Mouse (Mus musculus): Measurements from ENCODE around the gene Bdh2. TPM values are rescaled to one million over a fixed set of nuclear protein-coding genes. Genes with fewer than 3 reads are reported as not detected.

The Bdh2 gene
- polyA plus RNA-seq (2015; fragmentation: Nextera tagmentation; extraction: Ambion mirVana): 0.51 and 0.58 TPM in 2 replicates

GRCm38 (mm10) chr3:135280669-135281415 lies at the start of gene Bdh2:
Bdh2 (plus strand) TSS chr3:135281221.
- H3K9ac ChIP-seq: no peak within 1 kb of the TSS
- no peaks in the 10 kb centered on the region for H3K27me3 ChIP-seq
- no peak within 1 kb of the TSS for H3K4me2 ChIP-seq
- H3K4me3 ChIP-seq (replicated peaks): no peak within 1 kb of the TSS
- H3K27ac ChIP-seq (replicated peaks): no peak within 1 kb of the TSS
- 22% methylated on average over 14 of the region's 14 CpGs for WGBS (ENCODE audit: insufficient replicate concordance)
- H3K4me1 ChIP-seq (replicated peaks): no peaks in the 10 kb centered on the region
- no peaks in the 10 kb centered on the region for H3K9me3 ChIP-seq (replicated peaks)
- no peaks in the 10 kb centered on the region for H3K36me3 ChIP-seq (replicated peaks)
- no peak for ATAC-seq (ENCODE audit: insufficient read depth)

- no peak overlapping the region for H3K27ac ChIP-seq (replicated peaks)
- H3K36me3 ChIP-seq (replicated peaks): peaks cover 77% of the 10 kb centered on the region
- WGBS (ENCODE audit: insufficient replicate concordance): 73% methylated on average over 3 of the region's 3 CpGs
- ATAC-seq (ENCODE audit: insufficient read depth): no peak
- no peaks in the 10 kb centered on the region for H3K4me1 ChIP-seq (replicated peaks)
- H3K4me3 ChIP-seq (replicated peaks): no peak overlapping the region
- H3K4me2 ChIP-seq: no peak overlapping the region
- H3K27me3 ChIP-seq: no peaks in the 10 kb centered on the region
- no peaks in the 10 kb centered on the region for H3K9me3 ChIP-seq (replicated peaks)
- H3K9ac ChIP-seq: no peak overlapping the region
Measured at GRCm38 (mm10) chr3:135232058-135232457, 49.0 kb upstream of the Bdh2 start.

GRCm38 (mm10) chr3:135232462-135232861 lies 48.6 kb upstream of the Bdh2 start:
- Histone ChIP-seq H3K4me3 (replicated peaks) (no peak overlapping the region), H3K27ac (replicated peaks) (no peak overlapping the region), H3K27me3 (no peaks in the 10 kb centered on the region), H3K4me1 (replicated peaks) (no peaks in the 10 kb centered on the region), H3K4me2 (no peak overlapping the region), H3K9ac (no peak overlapping the region), H3K9me3 (replicated peaks) (no peaks in the 10 kb centered on the region), H3K36me3 (replicated peaks) (peaks cover 81% of the 10 kb centered on the region)
- 87% methylated on average over 3 of the region's 3 CpGs for WGBS (ENCODE audit: insufficient replicate concordance)
- no peak for ATAC-seq (ENCODE audit: insufficient read depth)

- no peaks in the 10 kb centered on the region for H3K9me3 ChIP-seq (replicated peaks)
- no peaks in the 10 kb centered on the region for H3K4me1 ChIP-seq (replicated peaks)
- H3K9ac ChIP-seq: no peak overlapping the region
- H3K27me3 ChIP-seq: no peaks in the 10 kb centered on the region
- peaks cover 97% of the 10 kb centered on the region for H3K36me3 ChIP-seq (replicated peaks)
- no peak overlapping the region for H3K27ac ChIP-seq (replicated peaks)
- H3K4me2 ChIP-seq: no peak overlapping the region
- H3K4me3 ChIP-seq (replicated peaks): no peak overlapping the region
- ATAC-seq (ENCODE audit: insufficient read depth): no peak
Measured at GRCm38 (mm10) chr3:135245733-135246132, 35.3 kb upstream of the Bdh2 start.

- Histone ChIP-seq H3K27me3 (no peaks in the 10 kb centered on the region), H3K27ac (replicated peaks) (no peak overlapping the region), H3K4me3 (replicated peaks) (no peak overlapping the region), H3K4me1 (replicated peaks) (no peaks in the 10 kb centered on the region), H3K9ac (no peak overlapping the region), H3K9me3 (replicated peaks) (no peaks in the 10 kb centered on the region), H3K4me2 (no peak overlapping the region), H3K36me3 (replicated peaks) (peaks cover 97% of the 10 kb centered on the region)
- ATAC-seq (ENCODE audit: insufficient read depth): no peak
- 88% methylated on average over 6 of the region's 6 CpGs for WGBS (ENCODE audit: insufficient replicate concordance)
Measured at GRCm38 (mm10) chr3:135246828-135247227, 34.2 kb upstream of the Bdh2 start.

- H3K9me3 ChIP-seq (replicated peaks): no peaks in the 10 kb centered on the region
- 78% methylated on average over 6 of the region's 6 CpGs for WGBS (ENCODE audit: insufficient replicate concordance)
- H3K36me3 ChIP-seq (replicated peaks): peaks cover 83% of the 10 kb centered on the region
- no peak overlapping the region for H3K27ac ChIP-seq (replicated peaks)
- H3K4me1 ChIP-seq (replicated peaks): no peaks in the 10 kb centered on the region
- peak; percentile 73; the same call in 1 of the 2 replicates for ATAC-seq (ENCODE audit: insufficient read depth)
- H3K9ac ChIP-seq: no peak overlapping the region
- H3K4me2 ChIP-seq: no peak overlapping the region
- no peaks in the 10 kb centered on the region for H3K27me3 ChIP-seq
- no peak overlapping the region for H3K4me3 ChIP-seq (replicated peaks)
Measured at GRCm38 (mm10) chr3:135249104-135249503, 31.9 kb upstream of the Bdh2 start.

GRCm38 (mm10) chr3:135251825-135252224 lies 29.2 kb upstream of the Bdh2 start:
- no peaks in the 10 kb centered on the region for H3K4me1 ChIP-seq (replicated peaks)
- WGBS (ENCODE audit: insufficient replicate concordance): 87% methylated on average over 6 of the region's 6 CpGs
- no peak overlapping the region for H3K4me3 ChIP-seq (replicated peaks)
- H3K27me3 ChIP-seq: no peaks in the 10 kb centered on the region
- no peak for ATAC-seq (ENCODE audit: insufficient read depth)
- no peak overlapping the region for H3K9ac ChIP-seq
- H3K36me3 ChIP-seq (replicated peaks): peaks cover 80% of the 10 kb centered on the region
- H3K9me3 ChIP-seq (replicated peaks): no peaks in the 10 kb centered on the region
- no peak overlapping the region for H3K4me2 ChIP-seq
- no peak overlapping the region for H3K27ac ChIP-seq (replicated peaks)

- no peak overlapping the region for H3K4me3 ChIP-seq (replicated peaks)
- no peak overlapping the region for H3K4me2 ChIP-seq
- no peaks in the 10 kb centered on the region for H3K9me3 ChIP-seq (replicated peaks)
- peaks cover 81% of the 10 kb centered on the region for H3K36me3 ChIP-seq (replicated peaks)
- no peak overlapping the region for H3K27ac ChIP-seq (replicated peaks)
- no peak overlapping the region for H3K9ac ChIP-seq
- no peaks in the 10 kb centered on the region for H3K4me1 ChIP-seq (replicated peaks)
- no peaks in the 10 kb centered on the region for H3K27me3 ChIP-seq
- no peak for ATAC-seq (ENCODE audit: insufficient read depth)
Measured at GRCm38 (mm10) chr3:135254784-135255183, 26.2 kb upstream of the Bdh2 start.

GRCm38 (mm10) chr3:135258919-135259318 lies 22.1 kb upstream of the Bdh2 start:
- Histone ChIP-seq H3K4me2 (no peak overlapping the region), H3K4me3 (replicated peaks) (no peak overlapping the region), H3K4me1 (replicated peaks) (no peaks in the 10 kb centered on the region), H3K27ac (replicated peaks) (no peak overlapping the region), H3K9ac (no peak overlapping the region), H3K27me3 (no peaks in the 10 kb centered on the region), H3K36me3 (replicated peaks) (peaks cover 91% of the 10 kb centered on the region), H3K9me3 (replicated peaks) (no peaks in the 10 kb centered on the region)
- 83% methylated on average over 10 of the region's 10 CpGs for WGBS (ENCODE audit: insufficient replicate concordance)
- no peak for ATAC-seq (ENCODE audit: insufficient read depth)

GRCm38 (mm10) chr3:135260233-135260632 lies 20.8 kb upstream of the Bdh2 start:
- no peak overlapping the region for H3K27ac ChIP-seq (replicated peaks)
- peaks cover 96% of the 10 kb centered on the region for H3K36me3 ChIP-seq (replicated peaks)
- WGBS (ENCODE audit: insufficient replicate concordance): 91% methylated on average over 7 of the region's 7 CpGs
- H3K4me2 ChIP-seq: no peak overlapping the region
- H3K9ac ChIP-seq: no peak overlapping the region
- ATAC-seq (ENCODE audit: insufficient read depth): no peak
- no peaks in the 10 kb centered on the region for H3K27me3 ChIP-seq
- H3K4me3 ChIP-seq (replicated peaks): no peak overlapping the region
- no peaks in the 10 kb centered on the region for H3K9me3 ChIP-seq (replicated peaks)
- H3K4me1 ChIP-seq (replicated peaks): no peaks in the 10 kb centered on the region

- no peak overlapping the region; the same call in 1 of the 2 replicates for H3K27ac ChIP-seq (replicated peaks)
- H3K9ac ChIP-seq: no peak overlapping the region
- peaks cover 95% of the 10 kb centered on the region for H3K36me3 ChIP-seq (replicated peaks)
- no peaks in the 10 kb centered on the region for H3K4me1 ChIP-seq (replicated peaks)
- H3K9me3 ChIP-seq (replicated peaks): no peaks in the 10 kb centered on the region
- no peak for ATAC-seq (ENCODE audit: insufficient read depth)
- WGBS (ENCODE audit: insufficient replicate concordance): 79% methylated on average over 5 of the region's 5 CpGs
- H3K27me3 ChIP-seq: no peaks in the 10 kb centered on the region
- H3K4me3 ChIP-seq (replicated peaks): no peak overlapping the region
- H3K4me2 ChIP-seq: no peak overlapping the region
Measured at GRCm38 (mm10) chr3:135268616-135269015, 12.4 kb upstream of the Bdh2 start.

Data from liver, embryonic 15.5 days (tissue).